Mouse (Mus musculus): ENCODE data around the gene Ipo4.
A peak's percentile ranks its signal among the peaks of the same experiment; 100 is the strongest.

Ipo4 gene

DNA sequence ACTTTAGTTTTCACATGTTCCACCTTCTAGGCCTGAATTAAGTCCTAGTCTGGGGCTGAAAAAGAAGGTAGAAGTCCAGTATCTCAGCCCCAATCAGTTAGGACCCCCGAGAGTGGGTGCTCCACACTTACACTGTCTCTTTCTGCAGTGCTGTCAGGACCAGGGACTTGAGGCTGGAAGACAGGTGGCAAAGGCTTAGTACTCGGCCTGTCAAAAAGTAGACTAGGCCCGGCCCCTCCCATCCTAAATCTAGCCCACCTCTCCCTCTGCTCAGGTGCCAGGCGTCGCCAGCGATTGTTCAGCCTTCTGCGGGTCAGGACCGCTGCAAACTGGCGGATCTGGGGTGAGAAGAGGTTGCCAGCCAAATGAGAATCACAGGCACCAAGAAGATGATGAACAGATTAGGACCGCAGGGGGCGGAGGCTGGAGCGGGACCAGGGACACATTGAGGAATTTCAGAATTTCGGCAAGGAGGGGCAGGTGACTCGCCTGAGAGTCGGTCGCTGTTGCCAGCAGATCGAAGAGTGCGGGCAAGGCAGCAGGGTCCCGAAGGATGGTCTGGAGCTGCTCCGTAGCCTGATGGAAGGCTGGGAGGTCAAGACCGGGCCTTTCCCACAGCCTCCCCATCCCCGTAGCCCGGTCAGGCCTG, 759 bp downstream of the Ipo4 start:
- peak in 1 of 2 experiments; percentile 31 for DNase-seq (ENCODE audit: low spot score in 2 of 2)

DNA sequence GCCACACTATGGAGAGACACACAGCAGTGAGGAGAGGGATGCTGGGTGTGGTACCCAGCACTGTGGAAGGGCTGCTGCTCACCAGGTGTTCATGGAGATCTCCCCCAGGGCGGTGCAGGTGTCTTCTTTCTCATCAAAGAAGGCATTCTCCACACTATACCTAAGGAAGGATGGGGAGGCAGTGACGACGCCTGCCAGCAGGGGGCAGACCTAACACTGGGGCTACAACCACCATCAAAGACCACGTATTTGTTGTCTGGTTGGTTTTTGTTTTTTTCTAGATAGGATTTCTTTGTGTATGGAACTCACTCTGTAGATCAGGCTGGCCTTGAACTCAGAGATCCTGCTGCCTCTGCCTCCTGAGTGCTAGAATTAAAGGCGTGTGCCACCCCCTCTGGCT, 6.4 kb downstream of the Ipo4 start:
- DNase-seq (ENCODE audit: low spot score in 2 of 2) = peak; percentile 39 to 42

DNA sequence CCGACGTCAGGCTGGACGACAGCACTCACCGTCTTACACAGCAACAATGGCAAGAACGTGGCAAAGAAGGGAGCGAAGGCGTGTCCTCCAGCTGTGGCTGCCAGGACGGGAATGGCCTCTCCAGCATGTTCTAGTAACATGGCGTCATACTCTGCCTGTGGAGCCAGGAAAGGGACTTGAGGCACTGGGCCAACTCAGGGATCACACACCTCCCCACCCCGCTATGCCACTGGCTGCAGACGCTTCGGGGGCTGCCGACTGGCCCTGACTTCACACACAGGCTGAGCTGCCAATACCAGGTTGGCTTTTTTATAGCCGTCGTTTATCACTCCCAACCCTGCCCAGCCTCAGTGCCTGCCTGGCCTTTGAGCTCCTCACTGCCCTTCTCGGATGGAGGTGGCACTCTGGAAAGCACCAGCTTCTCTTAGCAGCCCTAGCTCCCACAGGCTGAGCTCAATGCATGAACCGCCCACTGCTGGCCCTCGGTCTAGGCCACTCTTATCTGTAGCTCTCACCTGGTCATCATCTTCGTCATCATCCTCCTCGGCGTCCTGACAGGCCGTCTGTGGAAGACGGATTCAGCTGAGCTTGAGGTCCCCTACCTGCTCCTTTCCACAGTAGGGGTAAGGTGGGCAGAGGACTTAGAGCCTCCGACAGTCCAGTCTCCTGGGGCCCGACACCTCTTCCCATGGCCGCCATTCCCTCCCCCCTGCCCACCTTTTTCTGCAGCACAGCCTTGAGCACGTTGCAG, 7.5 kb downstream of the Ipo4 start:
- no peak for DNase-seq (ENCODE audit: low spot score in 2 of 2)

DNA sequence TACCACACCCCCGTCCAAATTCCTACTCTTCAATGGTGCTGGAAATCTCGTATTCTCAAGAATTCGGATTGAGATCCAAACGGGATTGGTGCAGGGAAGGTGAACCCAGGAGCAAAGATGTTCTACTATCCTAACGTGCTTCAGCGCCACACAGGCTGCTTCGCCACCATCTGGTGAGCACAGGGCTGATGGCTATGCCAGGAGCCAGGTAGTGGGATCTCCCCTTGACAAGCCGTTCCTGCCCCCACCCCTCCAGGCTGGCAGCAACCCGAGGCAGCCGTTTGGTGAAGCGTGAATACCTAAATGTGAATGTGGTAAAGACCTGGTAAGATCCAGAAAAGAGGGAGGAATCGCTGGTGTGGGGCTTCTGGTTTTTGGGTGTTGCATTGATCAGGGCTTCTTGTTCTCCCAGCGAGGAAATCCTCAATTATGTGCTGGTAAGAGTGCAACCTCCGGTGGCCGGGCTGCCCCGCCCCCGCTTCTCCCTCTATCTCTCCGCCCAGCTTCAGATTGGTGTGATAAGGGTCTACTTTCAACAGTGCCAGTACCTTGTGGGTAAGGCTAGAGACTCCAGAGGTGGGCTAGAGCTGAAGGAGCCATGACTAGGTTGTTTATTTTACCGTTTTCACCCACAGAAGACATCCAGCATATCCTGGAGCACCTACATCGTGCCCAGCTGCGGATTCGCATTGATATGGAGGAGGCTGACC, 17.1 kb downstream of the Ipo4 start:
- DNase-seq (ENCODE audit: low spot score in 2 of 2) = no peak

DNA sequence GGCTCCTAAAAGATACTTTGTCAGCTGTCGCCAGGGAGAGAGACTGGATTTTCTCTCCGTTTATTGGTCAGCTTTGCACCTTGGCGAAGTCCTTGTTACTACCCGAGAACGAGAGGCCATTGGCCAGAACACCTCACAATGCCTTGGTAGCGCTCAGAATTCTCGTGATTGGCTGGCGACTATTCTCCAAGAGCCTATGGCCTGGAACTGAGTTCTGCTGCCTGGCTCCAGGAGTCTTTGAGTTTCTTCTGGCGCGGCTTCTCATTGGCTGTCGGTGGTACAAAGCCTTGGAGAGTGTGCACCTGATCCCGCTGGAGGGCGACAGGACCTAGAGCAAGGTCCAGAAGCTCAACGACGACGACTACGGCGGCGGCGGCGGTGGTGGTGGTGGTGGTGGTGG, 17.9 kb downstream of the Ipo4 start, which contains the start of gene Rec8:
TSS of gene Rec8 (plus strand) at position 216 of the 400 bp plus-strand sequence.
- no peak for DNase-seq (ENCODE audit: low spot score in 2 of 2)

DNA sequence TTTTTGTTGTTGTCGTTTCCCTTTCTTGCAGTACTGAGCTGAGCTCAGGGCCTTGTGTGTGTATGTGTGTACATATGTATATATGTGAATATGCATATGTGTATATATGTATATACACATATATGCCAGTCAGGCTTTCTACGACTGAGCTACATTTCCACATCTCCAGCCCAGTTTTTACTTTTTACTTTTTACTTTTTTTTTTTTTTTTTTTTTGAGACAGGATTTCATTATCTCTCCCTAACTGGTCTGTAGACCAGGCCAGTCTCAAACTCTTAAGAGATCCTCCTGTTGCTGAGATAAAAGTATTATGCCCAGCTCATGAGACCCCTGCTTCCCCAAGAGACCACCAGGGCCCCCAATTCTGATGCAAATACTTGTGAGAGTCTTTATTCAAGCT, 18.9 kb downstream of the Ipo4 start:
- DNase-seq (ENCODE audit: low spot score in 2 of 2) = no peak

DNA sequence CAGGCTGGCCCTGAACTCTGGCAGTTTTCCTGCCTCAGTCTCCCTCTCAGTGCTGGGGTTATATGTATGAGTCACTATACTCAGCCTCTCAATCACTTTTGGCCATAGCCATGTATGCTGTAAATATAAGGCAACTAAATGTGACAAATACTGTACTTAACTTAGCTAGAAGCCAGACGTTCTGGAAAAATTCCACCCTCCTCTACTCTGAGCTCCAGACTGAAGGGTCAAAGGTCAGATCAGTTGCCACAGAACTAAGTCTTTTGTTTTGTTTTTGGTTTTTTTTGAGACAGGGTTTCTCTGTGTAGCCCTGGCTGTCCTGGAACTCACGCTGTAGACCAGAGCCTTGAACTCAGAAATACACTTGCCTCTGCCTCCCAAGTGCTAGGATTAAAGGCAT, 19.9 kb downstream of the Ipo4 start:
- DNase-seq (ENCODE audit: low spot score in 2 of 2) = no peak

DNA sequence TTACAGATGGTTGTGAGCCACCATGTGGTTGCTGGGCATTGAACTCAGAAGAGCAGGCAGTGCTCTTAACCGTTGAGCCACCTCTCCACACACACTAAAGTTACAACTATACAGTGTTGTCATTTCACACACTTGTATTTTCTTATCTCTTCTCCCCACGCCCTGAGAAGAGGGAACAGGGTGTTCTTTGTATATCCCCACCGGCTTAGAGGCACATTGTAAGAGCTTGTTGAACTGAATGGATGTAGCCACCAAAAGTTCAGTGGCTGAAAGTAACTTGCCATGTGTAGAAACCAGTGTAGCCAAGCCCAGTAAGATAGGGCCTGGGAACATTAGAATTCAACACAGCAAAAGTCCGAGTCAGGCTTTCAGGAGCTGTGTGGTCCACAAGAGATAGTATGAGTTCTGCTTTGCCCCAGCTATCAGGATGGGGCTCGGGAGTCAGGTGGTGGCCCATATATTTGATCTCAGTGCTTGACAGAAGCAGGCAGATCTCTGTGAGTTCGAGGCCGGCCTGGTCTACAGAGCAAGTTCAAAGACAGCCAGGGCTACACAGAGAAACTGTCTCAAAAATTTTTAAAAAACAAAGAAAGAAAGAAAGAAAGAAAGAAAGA, 21.1 kb downstream of the Ipo4 start:
- DNase-seq (ENCODE audit: low spot score in 2 of 2) = no peak

DNA sequence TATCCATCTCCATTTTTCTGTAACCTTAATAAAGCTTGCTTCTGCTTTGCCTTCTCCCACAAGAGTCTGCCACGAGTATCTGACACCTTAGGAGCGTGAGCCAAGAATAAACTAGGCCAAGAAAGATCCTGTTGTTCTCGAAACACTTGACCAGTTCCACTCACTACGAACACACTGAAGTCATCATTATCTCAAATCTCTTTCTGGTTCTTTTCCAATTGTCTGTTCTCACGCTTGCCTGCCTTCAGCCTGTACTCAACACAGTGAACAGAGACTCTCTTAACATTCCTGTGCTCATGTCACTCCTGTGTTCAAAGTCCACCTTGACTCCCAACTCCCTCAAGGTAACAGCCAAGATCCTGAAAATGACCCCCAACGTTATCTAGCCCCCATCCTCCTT, 22.4 kb downstream of the Ipo4 start:
- no peak for DNase-seq (ENCODE audit: low spot score in 2 of 2)

DNA sequence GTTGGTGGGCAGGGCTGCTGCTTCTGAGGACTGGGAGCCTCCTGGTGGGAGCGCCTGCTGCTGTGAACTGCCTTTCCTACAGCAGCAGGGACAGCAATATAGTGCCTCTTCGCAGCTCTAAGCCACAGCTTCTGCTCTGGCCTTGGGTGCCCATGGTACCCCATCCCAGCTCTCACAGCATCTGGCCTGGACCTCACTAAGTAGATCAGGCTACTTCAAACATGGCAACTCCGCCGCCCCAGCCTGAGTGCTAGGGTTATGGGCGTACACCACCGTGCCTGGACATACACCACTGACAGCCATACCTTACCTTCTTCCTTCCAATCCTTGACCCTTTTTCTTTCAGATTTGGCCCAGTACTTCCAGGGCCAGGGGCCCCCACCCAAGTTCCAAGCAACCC, 27.4 kb downstream of the Ipo4 start:
- no peak for DNase-seq (ENCODE audit: low spot score in 2 of 2)

DNA sequence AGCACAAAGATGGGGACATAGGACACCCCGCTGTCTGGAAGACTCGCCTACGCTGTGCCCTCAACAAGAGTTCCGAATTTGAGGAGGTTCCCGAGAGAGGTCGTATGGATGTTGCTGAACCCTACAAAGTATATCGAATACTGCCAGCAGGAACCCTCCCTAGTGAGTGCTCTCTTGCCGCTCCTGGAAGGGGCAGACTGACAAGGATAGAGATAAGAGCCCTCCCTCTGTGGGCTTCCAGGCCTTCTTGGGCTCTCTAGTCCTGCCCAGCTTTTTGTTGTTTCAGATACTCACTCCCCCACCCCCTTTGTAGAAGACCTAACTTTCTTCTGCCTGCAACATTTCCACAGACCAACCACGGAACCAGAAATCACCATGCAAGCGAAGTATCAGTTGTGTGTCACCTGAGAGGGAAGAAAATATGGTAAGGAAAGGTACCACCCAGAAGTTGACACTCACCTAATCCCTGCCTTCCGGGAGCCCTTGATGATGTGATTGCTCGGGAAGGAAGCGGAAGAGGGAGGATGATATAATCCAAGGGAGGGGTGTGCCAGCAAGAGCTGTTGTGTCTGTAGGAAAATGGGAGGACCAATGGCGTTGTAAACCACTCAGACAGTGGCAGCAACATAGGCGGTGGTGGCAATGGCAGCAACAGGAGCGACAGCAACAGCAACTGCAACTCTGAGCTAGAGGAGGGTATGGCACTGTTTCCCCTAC, 29.9 kb downstream of the Ipo4 start:
- DNase-seq (ENCODE audit: low spot score in 2 of 2) = no peak

DNA sequence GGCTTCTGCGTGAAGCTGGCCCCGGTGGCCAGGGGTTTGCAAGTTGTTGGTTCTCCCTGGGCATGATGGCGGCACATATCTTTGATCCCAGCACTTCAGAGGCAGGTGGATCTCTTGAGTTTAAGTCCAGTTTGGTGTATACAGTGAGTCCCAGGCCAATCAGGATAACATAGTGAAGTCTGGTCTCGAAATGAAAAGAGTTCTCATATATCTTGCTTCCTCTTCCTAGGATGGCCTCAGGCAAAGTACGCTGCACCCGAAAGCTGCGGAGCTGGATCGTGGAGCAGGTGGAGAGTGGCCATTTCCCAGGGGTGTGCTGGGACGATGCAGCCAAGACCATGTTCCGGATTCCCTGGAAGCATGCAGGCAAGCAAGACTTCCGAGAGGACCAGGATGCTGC, 30.9 kb downstream of the Ipo4 start:
- DNase-seq (ENCODE audit: low spot score in 2 of 2) = no peak

DNA sequence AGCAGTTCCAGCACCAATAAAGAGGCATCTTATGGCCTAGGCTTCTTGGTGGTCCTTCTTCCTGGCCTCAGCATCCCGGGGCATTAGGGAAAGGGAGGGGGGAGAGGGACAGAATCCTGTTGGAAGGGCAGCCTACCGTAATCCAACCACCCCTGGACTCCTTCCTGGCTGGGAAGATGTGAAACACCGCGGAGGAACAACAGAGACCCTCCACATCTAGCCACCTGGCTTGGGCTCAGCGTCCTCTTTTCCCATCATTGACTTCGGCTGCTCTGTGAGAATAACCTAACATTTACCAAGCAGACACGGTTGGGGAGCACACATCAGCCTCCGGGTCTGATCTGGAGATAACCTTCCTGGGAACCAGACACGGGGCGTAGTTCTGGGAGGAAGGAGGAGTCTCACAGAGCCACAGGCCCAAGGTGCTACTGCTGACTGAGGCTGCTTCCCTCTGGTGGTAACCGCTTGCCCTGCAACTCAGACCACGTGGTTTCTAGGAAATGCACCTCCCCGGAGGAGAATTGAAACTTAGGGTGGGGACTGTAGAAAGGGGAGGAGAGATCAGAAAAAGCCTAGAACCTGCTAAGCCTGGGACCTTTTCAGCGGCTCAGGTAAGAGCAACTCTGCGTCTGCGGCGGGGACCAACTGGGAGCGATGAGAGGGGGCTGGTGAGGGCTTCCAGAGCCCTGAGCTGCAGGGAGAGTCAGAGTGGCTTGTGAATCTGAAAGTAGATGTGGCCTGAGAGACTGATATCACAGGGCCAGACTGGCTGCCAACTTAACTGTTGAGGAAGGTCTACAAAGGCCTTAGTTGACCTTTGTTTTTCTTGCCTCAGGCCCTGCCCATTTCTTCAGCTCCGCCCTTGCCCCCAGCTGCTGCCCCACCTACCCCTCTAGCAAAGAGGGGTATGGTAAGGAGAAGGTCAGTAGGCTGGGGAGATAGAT, 31.9 kb downstream of the Ipo4 start:
- peak; percentile 84 to 91 for DNase-seq (ENCODE audit: low spot score in 2 of 2)

DNA sequence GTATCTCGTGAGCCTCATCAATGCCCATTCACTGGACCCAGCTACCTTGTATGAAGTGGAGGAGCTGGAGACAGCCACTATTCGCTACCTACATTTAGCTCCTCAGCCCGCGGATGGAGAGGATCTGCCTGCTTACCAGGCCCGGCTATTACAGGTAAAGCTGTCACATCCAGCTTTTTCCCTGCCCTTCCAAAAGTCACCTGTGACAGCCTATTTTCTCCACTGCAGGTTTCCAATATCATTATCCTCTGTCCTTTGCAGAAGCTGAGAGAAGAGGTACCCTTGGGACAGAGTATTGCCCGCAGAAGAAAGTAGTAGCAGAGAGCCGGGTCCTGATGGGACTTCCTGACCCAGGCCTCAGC, 32.5 kb downstream of the Ipo4 start, which contains the start of gene Irf9:
TSS of gene Irf9 (plus strand) at position 301 of the 362 bp plus-strand sequence.
- DNase-seq (ENCODE audit: low spot score in 2 of 2) = no peak

DNA sequence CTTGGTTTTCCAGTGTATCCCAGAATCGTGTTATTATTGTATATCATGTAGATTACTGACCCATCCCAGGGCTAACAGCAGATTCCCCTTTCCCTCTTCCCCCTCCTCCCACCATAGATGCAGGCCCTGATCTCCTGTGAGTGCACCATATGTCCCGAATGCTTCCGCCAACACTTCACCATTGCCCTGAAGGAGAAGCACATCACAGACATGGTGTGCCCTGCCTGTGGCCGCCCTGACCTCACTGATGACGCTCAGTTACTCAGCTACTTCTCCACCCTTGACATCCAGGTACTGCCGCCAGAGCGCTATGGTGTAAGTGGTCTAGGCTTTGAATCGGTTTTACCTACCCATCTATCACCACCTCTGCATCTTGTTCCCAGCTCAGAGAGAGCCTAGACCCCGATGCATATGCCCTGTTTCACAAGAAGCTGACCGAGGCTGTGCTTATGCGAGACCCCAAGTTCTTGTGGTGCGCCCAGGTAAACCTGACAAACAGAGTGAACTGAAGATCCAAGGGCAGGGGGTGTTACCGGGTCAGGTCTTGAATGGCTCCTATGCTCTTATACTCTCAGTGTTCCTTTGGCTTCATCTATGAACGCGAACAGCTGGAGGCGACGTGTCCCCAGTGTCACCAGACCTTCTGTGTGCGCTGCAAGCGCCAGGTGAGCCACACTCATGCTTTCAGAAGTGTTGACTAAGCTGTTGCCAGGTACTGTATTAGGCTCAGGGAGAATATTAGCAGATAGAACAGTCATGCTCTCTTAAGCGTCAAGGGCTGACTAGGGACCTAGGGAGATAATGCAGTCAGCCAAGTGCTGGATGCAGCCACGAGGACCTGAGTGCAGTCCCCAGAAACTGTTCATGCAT, 37.0 kb downstream of the Ipo4 start:
- no peak for DNase-seq (ENCODE audit: low spot score in 2 of 2)

DNA sequence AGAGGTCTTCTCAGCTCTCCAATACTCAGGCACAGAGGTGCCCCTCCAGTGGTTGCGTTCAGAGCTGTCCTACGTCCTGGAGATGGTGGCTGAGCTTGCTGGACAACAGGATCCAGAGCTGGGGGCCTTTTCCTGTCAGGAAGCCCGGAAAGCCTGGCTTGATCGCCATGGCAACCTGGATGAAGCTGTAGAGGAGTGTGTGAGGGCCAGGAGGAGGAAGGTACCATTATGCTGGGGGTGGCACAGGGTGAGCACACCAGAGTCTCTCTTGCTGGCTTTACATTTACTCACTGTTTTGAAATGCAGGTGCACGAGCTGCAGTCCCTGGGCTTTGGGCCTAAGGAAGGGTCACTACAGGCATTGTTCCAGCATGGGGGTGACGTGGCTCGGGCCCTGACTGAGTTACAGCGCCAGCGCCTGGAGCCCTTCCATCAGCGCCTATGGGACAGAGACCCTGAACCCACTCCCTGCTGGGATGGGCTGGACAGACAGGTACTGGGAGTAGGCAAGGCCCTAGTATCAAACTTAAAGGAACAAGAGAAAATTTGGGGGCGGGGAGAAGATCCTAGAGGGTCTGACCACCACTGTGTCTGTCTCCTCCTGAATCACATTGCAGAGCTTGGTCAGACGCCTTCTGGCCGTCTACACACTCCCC, 39.6 kb downstream of the Ipo4 start:
- peak in 1 of 2 experiments; percentile 25 for DNase-seq (ENCODE audit: low spot score in 2 of 2)

DNA sequence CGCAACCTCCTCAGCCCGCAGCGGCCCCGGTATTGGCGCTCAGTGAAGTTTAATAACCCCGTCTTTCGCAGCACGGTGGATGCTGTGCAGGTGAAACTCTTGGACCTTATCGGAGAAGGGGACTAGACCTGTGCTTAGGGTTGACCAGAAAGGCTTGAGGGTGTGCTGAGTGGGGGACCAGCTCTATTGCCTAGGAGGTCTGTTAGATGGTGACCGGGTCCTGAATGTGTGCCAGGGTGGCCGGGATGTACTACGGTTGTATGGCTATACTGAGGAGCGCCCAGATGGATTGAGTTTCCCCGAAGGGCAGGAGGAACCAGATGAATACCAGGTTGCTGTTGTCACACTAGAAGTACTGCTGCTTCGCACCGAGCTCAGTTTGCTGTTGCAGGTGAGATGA, 43.5 kb downstream of the Ipo4 start:
- no peak for DNase-seq (ENCODE audit: low spot score in 2 of 2)

DNA sequence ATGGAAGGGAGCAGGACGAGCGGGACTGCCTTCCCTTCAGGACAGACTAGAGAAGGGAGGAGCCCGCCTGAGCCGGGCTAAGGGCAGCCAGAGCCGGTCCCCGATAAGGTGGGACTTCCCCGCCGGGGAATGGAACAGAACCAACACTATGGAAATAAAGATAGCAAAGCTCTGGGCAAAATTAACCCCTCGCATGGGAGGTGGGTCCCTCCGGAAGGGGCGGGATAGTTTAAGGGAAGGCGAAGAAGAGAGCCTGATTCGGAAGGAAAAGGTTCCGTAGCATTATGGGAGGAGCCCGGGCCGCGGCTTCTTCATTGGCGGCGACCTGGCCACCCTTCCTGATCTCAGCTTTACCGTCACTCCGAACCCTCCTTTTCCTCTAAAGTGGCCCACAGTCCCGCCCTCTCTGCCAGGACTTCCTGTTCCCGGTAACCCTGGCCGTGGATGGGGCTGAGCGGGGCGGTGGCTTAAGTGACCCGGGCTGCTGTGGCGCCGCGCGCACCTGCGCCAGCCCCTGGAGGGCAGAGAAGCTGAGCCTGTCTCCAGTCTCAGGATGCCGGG, 44.3 kb downstream of the Ipo4 start, which contains the start of gene Rnf31:
TSS of gene Rnf31 (plus strand) at position 378 of the 561 bp plus-strand sequence.
- DNase-seq (ENCODE audit: low spot score in 2 of 2) = peak; percentile 95
